Mouse (Mus musculus) right cerebral cortex, postnatal 14 days (tissue): ENCODE results near the gene Ngrn.
A peak's percentile ranks its signal among the peaks of the same experiment; 100 is the strongest.

Experiments used
- DNase-seq: peaks from one replicate; pipeline ENCODE4 v3.0.0; 2022

The Ngrn gene

DNA sequence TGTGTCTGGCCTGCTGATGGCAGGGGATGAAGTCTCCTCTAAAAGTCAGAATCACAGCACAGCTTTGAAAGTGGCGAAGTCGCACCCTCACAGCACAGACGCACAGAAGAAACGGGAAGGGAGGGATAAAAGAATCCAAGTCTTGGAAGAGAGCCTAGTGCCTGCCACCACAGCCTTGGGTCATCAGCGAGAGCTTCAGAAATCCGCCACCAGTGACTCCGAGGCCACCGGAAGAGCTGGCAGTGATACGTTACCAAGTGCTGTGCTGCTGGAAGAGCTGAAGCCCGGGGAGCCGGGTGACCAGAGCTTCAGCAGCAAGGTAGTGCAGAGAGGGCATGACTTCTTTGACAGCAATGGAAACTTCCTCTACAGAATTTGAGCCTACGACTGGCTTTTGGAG lies 3.6 kb downstream of the Ngrn start:
- no peak for DNase-seq

DNA sequence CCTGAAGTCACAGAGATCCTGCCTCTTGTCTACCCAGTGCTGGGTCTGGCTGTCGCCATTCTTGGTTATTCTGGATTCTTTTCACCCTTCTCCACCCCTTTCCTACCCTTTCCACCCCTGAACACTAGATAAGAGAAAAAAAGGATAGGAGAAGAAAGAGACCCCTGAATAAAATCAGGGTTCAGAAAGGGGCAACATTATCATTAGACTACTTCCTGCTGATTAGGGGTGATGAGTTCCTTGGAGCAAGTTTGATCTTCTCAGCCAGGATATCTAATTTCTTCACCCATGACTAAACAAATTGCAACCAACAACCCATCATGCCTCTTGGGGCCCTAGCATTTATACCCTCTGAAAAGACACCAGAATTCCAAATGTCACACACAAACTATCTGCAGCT lies 6.7 kb downstream of the Ngrn start:
- DNase-seq, result no peak

DNA sequence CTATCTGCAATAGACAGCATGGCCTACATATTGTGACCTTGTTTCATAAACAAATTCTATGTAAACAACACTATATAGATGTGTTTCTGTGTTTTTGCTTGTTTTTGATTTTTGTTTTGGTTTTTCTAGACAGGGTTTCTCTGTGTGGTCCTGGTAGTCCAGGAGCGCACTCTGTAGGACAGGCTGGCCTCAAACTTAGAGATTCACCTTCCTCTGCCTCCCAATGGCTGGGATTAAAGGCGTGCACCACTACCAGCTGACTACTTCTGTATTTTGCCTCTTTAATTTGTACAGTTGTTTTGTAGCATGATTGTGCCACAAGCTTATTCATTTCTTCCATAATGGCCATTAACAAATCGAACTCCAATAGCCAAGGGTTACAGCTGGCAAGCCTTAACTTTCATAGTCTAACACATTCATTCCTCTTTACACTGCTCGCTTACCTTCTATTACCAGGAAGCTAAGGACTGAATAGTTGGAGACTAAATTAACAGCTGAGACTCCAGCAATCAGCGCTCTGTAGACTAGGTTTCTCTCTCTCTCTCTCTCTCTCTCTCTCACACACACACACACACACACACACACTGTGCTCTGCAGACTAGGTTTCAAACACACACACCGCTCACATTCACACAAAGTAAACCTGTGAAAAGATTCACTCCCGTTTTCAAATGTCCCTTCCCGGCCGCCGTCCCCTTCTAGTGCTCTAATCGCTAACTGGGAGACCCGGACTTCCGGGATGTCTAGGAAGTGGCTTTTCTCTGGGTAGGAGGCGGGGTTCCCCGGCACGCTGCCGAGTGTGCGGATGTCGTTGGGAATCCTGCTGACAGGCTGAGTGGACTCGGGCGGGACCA lies 8.1 kb downstream of the Ngrn start, which contains the start of gene Vps33b:
TSS of gene Vps33b (plus strand) at position 753 of the 854 bp plus-strand sequence.
- peak; percentile 99 for DNase-seq

DNA sequence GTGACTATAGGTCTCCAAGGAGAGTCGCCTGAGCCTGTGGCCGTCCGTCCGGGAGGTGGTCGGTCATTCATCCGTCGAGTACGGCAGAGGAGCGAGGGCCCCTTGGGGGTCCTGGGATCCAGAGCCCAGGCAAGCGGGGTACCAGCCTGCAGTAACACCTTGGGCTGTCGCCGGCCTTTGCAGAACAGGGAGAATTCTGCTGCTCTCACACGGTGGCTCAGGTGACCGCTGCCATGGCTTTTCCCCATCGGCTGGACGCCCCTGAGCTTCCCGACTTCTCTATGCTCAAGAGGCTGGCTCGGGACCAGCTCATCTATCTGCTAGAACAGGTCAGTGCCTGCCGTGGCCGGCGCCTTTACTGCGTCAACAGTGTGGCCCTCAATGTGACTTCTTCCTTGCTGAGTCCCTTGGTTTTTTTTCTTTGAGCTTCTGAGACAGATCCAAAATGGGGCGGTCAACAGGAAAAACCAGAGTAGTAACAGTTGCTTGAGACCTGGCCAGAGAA lies 8.8 kb downstream of the Ngrn start:
- peak; percentile 36 for DNase-seq

DNA sequence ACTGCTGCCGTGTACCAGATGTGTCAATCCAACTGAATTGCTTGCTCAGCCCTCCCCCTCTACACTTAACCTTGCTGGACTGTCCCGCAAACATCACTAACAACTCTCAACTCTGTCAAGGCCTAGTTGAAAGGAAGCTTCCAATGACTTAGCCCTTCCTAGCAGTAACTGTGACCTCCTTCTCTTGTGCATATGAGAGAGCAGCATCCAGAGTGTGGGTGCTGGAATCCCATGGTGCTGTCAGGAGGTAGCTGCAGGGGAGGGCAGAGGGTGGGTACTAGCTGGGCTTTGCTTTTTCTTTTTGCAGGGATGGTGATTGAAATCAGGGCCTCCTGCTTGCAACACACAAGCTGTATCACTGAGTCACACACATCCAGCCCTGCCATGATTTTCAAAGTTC lies 12.4 kb downstream of the Ngrn start:
- DNase-seq, result no peak

DNA sequence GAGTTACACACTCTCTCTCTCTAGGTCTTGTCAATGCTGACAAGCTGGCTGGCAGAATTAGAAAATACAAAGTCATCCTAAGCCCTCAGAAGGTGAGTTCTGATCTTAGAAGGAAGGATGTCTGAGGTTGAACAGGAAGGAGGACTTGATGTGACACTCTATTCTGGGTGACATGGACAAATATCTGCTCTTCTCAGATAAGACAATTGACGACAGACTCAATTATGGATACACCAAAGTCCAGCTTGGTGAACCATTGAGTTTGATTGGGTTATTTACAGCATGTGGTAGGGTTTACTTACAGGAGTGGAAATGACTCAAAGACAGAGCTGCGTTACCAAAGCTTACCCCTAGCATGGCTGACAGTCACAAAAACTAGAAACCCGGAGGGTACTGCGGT lies 15.4 kb downstream of the Ngrn start:
- DNase-seq, result no peak

DNA sequence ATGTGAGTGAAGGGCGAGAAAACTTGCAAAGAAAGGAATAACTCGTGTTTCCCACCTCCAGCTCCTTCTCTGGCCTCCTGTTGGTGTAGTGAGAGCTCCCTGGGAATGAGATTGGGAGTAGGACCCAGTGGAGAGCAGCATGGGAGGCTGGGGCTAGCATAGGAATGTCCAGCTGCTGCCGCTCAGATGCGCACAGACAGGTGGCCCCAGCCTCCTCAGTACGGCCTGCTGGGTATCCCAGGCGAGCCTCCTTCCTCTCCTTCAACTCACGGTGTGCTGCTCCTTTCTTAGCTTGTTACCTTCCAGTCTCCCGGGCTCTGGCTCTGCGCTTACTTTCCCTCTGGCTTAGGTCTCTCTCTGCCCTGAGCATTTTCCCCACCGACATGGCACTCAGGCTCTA lies 19.0 kb downstream of the Ngrn start:
- DNase-seq, result no peak

DNA sequence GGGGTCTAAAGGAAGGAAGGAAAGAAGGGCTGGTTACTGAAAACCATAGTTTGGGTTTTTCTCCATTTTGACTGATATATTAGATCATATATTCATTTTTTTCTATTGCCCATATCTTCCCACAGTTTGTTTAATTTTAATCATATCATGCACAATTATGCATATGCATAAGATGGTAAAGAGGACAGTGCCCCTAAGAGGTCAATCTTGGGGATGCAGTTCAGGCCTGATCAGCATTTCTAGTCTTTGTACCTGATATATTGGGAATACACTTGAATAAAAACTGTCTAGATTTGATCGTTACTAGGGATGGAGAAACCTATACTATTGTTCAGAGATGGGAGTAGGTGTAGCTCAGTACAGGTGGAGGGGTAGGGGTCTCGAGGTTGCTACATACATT lies 20.0 kb downstream of the Ngrn start:
- no peak for DNase-seq

DNA sequence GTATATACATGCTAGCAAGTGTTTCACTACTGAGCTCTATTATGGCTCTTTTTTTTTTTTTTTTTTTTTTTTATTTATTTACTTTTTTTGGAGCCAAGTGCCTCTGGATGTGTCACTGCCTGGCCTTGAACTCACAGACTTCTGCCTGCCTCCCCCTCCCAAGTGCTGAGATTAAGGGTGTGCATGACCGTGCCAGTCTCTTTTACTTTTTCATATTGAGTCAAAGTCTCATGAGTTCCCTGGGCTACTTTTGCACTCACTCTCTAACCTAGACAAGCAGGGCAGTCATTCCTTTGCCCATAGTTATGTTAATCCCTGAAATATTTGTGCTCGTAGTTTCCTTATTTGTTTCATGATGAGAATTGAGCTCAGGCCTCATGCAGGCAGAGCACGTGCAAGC lies 20.6 kb downstream of the Ngrn start:
- DNase-seq, result no peak

DNA sequence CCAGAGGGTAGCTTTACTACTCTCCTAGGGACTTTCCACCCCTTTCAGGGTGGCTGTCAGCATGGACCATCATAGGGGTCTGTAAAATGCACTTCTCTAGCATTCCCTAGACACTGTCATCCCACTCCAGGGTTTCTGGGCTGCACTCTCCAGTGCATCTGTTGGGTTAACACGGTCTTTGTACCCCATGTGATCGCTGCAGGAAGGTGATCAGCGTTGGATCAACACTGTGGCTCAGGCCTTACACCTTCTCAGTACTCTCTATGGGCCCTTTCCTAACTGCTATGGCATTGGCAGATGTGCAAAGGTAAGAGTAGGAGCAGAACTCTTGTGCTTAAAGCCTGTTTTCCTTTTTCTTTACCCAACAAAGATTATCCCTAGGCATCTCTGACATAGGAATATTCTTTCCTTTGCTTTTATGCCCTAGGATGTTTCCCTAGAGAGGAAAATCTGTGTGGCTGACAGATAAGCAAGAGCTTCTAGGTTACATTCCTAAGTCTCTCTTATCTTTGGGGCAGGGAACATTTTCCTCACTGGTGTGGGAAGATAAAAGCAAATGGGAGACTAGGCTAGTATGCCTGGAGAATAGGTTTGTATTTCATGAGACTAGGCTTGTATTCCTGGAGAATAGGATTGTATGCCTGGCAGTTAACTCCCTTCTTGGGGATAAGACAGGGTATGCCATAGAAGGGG lies 22.4 kb downstream of the Ngrn start:
- DNase-seq, result no peak

DNA sequence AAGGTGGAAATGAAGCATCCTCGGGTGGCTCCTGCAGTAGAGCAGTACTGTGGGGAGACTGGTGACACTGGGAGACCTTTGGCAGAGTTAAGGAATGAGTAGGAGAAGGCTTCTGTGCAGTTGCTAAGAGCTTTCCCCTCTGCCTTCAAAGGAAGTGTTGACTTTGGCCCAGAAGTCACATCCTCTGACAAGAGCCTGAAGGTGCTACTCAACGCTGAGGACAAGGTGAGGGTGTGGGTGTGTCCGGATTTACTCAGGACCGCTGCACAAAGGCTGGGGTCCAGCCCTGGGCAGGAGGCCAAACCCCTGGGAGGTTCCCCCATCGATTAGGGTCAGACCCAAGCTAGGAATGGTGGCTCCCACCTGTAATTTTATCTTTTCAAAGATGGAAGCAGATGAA lies 23.4 kb downstream of the Ngrn start:
- DNase-seq, result no peak

DNA sequence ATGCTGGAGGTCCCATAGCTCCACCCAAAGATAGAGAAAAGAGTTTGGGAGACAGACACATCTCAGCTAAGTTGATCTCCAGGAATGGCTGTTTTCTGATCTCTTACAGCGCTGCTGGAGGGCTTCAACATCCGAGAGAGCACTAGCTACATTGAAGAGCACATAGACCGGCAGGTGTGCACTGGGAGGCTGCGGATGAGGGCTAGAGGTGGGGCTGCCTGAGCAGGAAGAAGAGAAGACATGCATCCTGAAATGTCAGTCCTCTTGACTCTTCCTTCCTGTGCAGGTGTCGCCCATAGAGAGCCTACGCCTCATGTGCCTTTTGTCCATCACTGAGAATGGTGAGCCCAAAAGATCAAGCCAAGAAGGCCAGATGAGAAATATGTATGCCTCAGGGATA lies 24.7 kb downstream of the Ngrn start:
- no peak for DNase-seq

DNA sequence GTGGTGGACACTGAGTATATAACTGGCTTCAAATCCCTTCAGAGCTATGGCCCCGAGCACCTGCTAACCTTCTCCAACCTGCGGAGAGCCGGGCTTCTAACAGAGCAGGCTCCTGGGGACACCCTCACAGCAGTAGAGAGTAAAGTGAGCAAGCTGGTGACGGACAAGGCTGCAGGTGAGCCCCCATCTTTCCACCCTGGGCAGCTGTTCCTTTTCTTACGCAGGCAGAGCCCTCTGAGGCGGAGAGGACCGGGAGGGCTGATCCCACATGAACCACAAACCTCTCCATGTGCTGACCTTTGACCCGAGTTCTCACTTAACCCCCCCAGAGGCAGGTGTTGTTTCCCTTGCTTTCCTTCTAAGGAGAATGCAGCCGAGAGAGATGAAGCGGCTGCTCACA lies 26.7 kb downstream of the Ngrn start:
- no peak for DNase-seq

DNA sequence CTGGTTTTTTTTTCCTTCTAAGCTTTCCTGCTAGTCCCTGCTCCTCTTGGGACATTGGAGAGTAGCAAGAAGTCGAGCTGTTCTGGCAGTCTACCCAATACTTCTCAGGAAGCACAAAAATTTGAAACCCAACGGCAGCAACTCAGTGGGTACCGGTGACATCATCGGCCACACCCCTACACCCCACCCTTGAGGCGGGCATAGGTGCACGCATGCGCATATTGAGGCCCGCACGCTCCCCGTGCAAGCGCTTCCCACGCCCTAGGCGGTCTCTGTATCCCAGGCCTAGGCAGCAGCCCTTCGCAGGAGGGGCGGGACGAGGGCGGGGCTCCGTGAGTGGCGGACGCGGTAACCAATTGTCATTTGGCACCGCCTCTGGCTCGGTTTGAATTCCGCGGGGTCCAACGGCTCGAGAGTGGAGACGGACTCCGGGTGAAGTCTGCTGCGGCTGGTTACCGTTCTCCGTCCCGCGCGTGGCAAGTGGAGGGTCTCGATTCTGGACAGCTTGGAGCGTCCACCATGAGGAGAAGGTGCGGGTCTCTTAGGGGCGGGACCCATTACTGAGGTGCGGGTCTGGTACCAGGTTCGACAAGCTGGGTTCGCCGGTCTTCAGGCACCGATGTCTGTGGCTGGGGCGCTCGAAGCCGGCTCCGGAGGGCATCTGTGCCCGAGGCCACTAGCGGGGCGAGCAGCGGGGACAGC lies 33.2 kb downstream of the Ngrn start, which contains the start of gene Prc1:
TSS of gene Prc1 (plus strand) at position 389 of the 702 bp plus-strand sequence.
- peak; percentile 97 for DNase-seq

DNA sequence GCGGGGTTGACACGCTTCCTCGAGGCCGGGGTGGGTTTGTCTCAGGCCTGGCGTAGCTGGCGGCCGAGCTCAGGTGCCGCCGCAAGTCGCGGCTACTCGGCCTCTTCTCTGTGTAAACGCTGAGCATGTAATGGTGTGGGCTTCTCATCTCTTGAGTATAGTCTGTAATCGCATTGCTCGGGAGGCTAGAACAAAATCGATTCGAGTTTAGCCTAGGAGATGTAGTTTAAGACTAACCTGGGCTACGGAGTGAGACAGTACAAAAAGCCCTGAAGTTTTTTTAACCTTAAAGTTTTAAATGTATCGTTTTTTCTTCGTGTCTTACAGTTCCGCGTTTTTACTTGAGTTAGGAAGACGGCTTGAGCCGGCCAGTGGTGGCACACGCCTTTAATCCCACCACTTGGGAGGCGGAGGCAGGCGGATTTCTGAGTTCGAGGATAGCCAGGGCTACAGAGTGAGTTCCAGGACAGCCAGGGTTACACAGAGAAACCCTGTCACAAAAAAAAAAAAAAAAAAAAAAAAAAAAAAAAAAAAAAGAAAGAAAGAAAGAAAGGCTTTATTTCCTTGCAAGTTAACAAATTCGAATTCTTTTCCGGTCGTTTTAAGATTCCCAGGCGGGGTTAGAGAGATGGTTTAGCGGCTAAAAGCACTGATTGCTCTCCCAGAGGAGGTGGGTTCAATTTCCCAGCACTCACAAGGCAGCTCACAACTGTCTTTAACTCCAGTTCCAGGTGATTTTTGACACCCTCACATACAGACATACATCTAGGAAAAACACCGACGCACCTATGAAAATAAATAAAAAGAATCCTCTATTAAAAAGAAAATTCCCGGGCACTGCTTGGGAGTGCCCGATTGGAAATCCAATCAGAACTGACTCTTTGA lies 34.0 kb downstream of the Ngrn start:
- no peak for DNase-seq

DNA sequence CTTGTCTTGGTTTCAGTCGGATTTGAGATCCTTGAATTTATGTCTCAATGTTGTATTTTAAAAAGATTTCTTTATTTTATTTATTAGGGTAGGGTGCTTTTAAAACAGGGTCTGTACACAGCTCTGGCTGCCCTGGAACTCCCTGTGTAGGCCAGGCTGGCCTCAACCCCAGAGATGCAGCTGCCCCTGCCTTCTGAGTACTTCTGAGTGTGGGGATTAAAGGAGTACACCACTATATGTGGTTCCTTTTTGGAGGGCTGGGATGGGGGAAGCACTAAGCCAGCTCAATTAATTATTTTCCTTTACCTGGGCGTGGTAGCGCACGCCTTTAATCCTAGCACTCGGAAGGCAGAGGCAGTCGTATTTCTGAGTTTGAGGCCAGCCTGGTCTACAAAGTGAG lies 35.4 kb downstream of the Ngrn start:
- DNase-seq, result no peak

DNA sequence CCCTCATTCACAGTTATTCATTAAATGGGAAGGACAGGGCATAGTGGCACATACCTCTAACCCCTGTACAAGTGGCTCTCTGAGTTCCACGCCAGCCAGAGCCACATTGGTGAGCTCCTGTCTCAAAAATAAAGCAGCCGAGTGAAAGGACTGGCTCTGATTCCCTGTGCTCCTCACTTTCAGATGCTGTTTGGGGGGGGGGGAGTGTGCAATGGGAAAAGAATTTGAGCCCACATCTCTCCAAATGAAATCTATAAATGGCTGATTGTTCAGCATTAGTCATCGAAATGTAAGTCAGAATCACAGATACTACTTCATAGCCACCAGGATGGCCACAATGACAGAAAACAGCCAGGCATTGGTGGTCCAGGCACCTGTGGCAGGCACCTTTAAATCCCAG lies 36.0 kb downstream of the Ngrn start:
- DNase-seq, result no peak

DNA sequence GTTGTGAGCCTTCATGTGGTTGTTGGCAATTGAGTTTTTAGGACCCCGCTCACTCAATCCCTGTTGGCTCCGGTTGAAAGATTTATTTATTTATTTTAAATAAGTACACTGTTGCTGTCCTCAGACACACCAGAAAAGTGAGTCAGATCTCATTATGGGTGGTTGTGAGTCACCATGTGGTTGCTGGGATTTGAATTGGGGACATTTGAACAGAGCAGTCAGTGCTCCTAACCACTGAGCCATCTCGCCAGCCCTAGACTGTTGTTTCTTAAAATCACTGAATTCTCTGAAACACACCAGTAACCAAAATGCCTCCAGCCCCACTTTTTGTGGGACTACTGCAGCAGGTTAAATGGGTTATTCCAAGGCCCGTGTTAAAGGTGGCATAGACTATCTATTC lies 37.7 kb downstream of the Ngrn start:
- no peak for DNase-seq

DNA sequence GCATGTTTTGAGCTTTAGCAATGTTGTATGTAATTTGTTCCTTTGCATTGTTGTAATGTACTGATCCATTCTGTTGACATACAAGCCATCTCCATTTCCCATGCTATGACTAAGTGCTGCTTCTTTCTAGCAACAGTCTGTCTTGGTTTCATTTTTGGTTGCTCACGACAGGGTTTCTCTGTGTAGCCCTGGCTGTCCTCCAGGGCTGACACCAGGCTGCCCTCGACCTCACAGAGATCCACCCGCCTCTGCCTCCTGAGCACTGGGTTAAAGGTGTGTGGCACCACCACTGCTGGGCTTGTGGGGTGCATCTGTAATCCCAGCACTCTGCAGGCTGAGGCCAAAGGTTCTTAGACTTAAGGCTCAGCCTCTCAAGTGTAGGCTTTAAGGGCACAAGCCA lies 38.6 kb downstream of the Ngrn start:
- no peak for DNase-seq

DNA sequence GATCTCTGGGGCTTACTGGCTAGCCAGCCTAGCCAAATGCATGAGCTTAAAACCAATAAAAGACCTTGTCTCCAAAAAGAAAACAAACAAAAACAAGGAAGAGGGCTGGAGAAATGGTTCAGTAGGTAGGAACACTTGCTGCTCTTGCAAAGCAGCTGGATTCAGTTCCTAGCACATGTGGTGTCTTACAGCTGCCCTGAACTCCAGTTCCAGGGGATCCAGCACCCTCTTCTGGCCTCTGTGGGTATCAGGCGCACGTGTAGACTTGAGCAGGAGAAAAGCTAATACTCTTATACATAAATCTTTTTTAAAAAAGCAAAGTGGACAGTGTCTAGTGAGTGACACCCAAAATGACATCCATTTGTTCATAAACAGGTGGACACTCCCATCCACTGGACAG lies 40.5 kb downstream of the Ngrn start:
- DNase-seq, result no peak

DNA sequence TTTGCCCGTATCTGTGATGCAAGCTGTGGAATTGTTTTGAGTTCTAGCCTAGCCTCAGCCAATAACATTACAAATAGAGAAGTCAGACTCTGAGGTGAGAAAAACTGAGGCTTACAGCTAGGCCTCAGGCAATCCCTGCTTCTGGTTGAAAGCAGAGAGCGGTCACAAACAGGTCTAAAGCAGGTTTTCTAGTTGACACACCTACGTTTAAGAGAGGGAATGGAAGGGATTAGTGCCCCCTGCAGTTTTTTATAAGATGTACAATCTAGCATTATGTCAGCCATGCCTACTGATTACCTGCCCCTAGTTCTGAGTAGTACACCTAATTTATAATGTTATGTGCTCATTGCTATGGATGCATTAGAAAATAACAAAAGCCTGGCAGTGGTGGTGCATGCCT lies 46.8 kb downstream of the Ngrn start:
- DNase-seq, result no peak

DNA sequence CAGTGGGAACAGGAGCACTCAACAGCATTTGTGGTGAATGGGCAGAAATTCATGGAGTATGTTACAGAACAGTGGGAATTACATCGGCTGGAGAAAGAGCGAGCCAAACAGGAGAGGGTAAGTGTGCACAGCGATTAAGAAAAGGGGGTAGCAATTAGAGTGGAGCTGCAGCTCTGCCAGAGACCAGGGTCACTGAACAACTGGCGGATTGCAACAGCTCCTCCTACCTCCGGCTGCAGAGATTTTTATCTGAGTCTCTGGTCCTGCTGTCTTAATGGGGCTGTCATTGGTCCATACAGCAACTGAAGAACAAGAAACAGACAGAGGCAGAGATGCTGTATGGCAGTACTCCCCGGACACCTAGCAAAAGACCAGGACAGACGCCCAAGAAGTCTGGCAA lies 49.8 kb downstream of the Ngrn start:
- DNase-seq, result no peak
